Mouse (Mus musculus) liver, adult 2 months (tissue): ENCODE data around the gene Exoc3l.

Experiments
- CTCF ChIP-seq: fragments of 200-500 bp; IDR thresholded peaks from 2 replicates; pipeline ENCODE4 v1.5.1; 2011; ENCODE audit warnings: low read depth, low read length, control low read depth
- POLR2A ChIP-seq: fragments of 200-500 bp; IDR thresholded peaks from 2 replicates; pipeline ENCODE4 v1.6.1; 2011; ENCODE audit warnings: low read length, control low read depth; ENCODE audit not compliant: insufficient read depth; ENCODE audit errors: extremely low read depth

GRCm38 (mm10) chr8:105268342-105269074 is 27.4 kb downstream of the Exoc3l start:
- TF ChIP-seq CTCF (no peak), POLR2A (no peak)
